In the genomic region with DNA sequence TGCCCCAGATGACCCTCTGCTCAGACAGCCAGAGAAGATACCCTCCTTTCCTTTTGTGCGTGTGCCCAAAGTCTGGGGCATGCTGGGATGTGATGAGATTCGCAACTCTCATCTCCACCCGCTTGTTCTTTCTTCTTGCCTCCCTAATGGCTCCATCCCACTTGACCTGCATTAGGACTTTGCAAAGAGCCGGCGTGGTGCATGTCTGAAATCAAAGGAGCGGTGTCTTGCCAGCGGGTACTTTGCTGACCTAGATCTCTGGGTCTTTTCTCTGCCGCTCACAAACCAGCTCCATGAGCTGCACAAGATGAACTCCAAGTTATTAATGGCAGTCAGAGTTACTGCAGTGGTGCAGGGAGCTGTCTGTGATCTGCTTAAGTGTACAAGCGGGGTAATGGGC, we compare ENCODE assay signal across 23 mouse cellular contexts.
"Had no signal": no experiment of that assay in that cellular context is flagged by ENCODE, and none has a peak within 500 bp of the region (broad histone marks: within the 10 kb centered on the region; RNA-seq: fewer than 3 reads in every experiment).

No protein-coding gene starts in this region.

- H3K4me2 ChIP-seq: limb, embryonic 12.5 days; limb, embryonic 15.5 days; liver, embryonic 11.5 days; lung, embryonic 14.5 days; midbrain, embryonic 12.5 days; neural tube, embryonic 13.5 days had no signal

- DNase-seq: kidney, adult 11 months; kidney, adult 9 months; kidney, postnatal 14 days; kidney, postnatal 4 days; left cerebral cortex, postnatal 4 days; liver, postnatal 0 days; lung, embryonic 14.5 days; right cerebral cortex, adult 18-20 months; right cerebral cortex, postnatal 14 days; right cerebral cortex, postnatal 4 days; thymus, adult 2 months; thymus, postnatal 14 days; thymus, postnatal 4 days had no signal

- H3K27me3 ChIP-seq: limb, embryonic 12.5 days; limb, embryonic 15.5 days; midbrain, embryonic 12.5 days; neural tube, embryonic 13.5 days had no signal

- H3K27ac ChIP-seq: limb, embryonic 12.5 days; limb, embryonic 15.5 days; liver, embryonic 14.5 days; macrophage; midbrain, embryonic 12.5 days; neural tube, embryonic 13.5 days; stomach, postnatal 0 days had no signal

- H3K9ac ChIP-seq: limb, embryonic 12.5 days; limb, embryonic 15.5 days; liver, embryonic 14.5 days; liver, postnatal 0 days; lung, embryonic 14.5 days; midbrain, embryonic 12.5 days; neural tube, embryonic 13.5 days had no signal

- H3K4me1 ChIP-seq: limb, embryonic 15.5 days had no signal

- H3K36me3 ChIP-seq: limb, embryonic 12.5 days; limb, embryonic 15.5 days had no signal

- H3K4me3 ChIP-seq: limb, embryonic 12.5 days; limb, embryonic 15.5 days; midbrain, embryonic 12.5 days; myocyte; neural tube, embryonic 13.5 days had no signal

- H3K9me3 ChIP-seq: midbrain, embryonic 12.5 days; neural tube, embryonic 13.5 days had no signal

- ATAC-seq: liver, postnatal 0 days; lung, postnatal 0 days had no signal
